Mouse (Mus musculus) MEL (cell line): ENCODE data around the gene Krt78. TPM values are rescaled to one million over a fixed set of nuclear protein-coding genes. Genes with fewer than 3 reads are reported as not detected.

Source experiments
- DNase-seq: peaks from one replicate; pipeline ENCODE4 v3.0.0; 2011; ENCODE audit warnings: low read depth, low spot score
- H3K27ac ChIP-seq: 2 replicates; pipeline ENCODE4 v1.5.1; 2012; ENCODE audit warnings: low read depth, mild to moderate bottlenecking, control low read depth, low read length, moderate library complexity; ENCODE audit not compliant: control insufficient read depth
- H3K27me3 ChIP-seq, 2 experiments: fragments of 150-350 bp in 1 of 2; sonication (generic) in 1 of 2; 2 replicates each; pipeline ENCODE4 v1.6.1; 2012; ENCODE audit warnings: low read length in 2 of 2, mild to moderate bottlenecking in 2 of 2, improper control_type of control experiment in 1 of 2, moderate library complexity in 1 of 2; ENCODE audit not compliant: insufficient read depth in 2 of 2, control insufficient read depth in 1 of 2
- H3K36me3 ChIP-seq, 2 experiments: 2 replicates each; pipeline ENCODE4 v1.6.1; 2012 to 2014; ENCODE audit warnings: low read length in 2 of 2, improper control_type of control experiment in 1 of 2, inconsistent platforms in 1 of 2, mild to moderate bottlenecking in 1 of 2; ENCODE audit not compliant: insufficient read depth in 2 of 2, control insufficient read depth in 1 of 2
- H3K4me1 ChIP-seq, 2 experiments: fragments of 150-350 bp in 1 of 2; sonication (generic) in 1 of 2; 2 replicates each; pipeline ENCODE4 v1.6.1; 2012; ENCODE audit warnings: low read length in 2 of 2, improper control_type of control experiment in 1 of 2, mild to moderate bottlenecking in 1 of 2; ENCODE audit not compliant: insufficient read depth in 2 of 2, control insufficient read depth in 1 of 2
- H3K4me3 ChIP-seq, 2 experiments: fragments of 150-350 bp in 1 of 2; sonication (generic) in 1 of 2; 2 replicates each; pipeline ENCODE4 v1.5.1; 2012; ENCODE audit warnings: low read depth in 2 of 2, low read length in 2 of 2, mild to moderate bottlenecking in 2 of 2, moderate library complexity in 2 of 2, control low read depth in 1 of 2, improper control_type of control experiment in 1 of 2; ENCODE audit not compliant: control insufficient read depth in 1 of 2, insufficient read depth in 1 of 2
- H3K79me2 ChIP-seq: 2 replicates; pipeline ENCODE4 v1.6.1; 2012; ENCODE audit warnings: mild to moderate bottlenecking, low read length, moderate library complexity; ENCODE audit not compliant: control insufficient read depth, poor library complexity, insufficient read depth
- H3K9ac ChIP-seq: 2 replicates; pipeline ENCODE4 v1.6.1; 2012; ENCODE audit warnings: low read depth, mild to moderate bottlenecking, control low read depth, low read length, moderate library complexity; ENCODE audit not compliant: control insufficient read depth, poor library complexity, severe bottlenecking
- H3K9me3 ChIP-seq: fragments of 150-350 bp; sonication (generic); replicated peaks from 2 replicates; pipeline ENCODE4 v1.6.1; 2012; ENCODE audit warnings: mild to moderate bottlenecking, low read length, improper control_type of control experiment, moderate library complexity; ENCODE audit not compliant: insufficient read depth
- BHLHE40 ChIP-seq: IDR thresholded peaks from 2 replicates; pipeline ENCODE4 v1.6.1; 2012; ENCODE audit warnings: low read depth, mild to moderate bottlenecking, inconsistent platforms, low read length, improper control_type of control experiment, borderline replicate concordance
- CHD2 ChIP-seq: IDR thresholded peaks from 2 replicates; pipeline ENCODE4 v1.6.1; 2011; ENCODE audit warnings: low read length, improper control_type of control experiment
- CTCF ChIP-seq, 3 experiments: IDR thresholded peaks in 2 of 3; conservative IDR thresholded peaks in 1 of 3; 2 replicates each; pipeline ENCODE4 v1.5.1; 2011 to 2012; ENCODE audit warnings: low read length in 3 of 3, low read depth in 2 of 3, mild to moderate bottlenecking in 2 of 3, improper control_type of control experiment in 1 of 3, inconsistent platforms in 1 of 3, mixed read lengths in 1 of 3, moderate library complexity in 1 of 3; ENCODE audit not compliant: control insufficient read depth in 1 of 3, insufficient read depth in 1 of 3, poor library complexity in 1 of 3, severe bottlenecking in 1 of 3
- ELF1 ChIP-seq: IDR thresholded peaks from 2 replicates; pipeline ENCODE4 v1.6.1; 2014; ENCODE audit warnings: low read depth, mild to moderate bottlenecking, inconsistent platforms, low read length, improper control_type of control experiment, moderate library complexity
- EP300 ChIP-seq, 2 experiments: IDR thresholded peaks; 2 replicates each; pipeline ENCODE4 v1.6.1; 2011; ENCODE audit warnings: improper control_type of control experiment in 2 of 2, low read length in 2 of 2, low read depth in 1 of 2, mild to moderate bottlenecking in 1 of 2
- ETS1 ChIP-seq: IDR thresholded peaks from 2 replicates; pipeline ENCODE4 v1.6.1; 2012; ENCODE audit warnings: low read depth, mild to moderate bottlenecking, inconsistent platforms, low read length, improper control_type of control experiment, moderate library complexity
- GATA1 ChIP-seq: IDR thresholded peaks from 2 replicates; pipeline ENCODE4 v1.6.1; 2011; ENCODE audit warnings: low read depth, low read length, improper control_type of control experiment
- HCFC1 ChIP-seq: IDR thresholded peaks from 2 replicates; pipeline ENCODE4 v1.6.1; 2012; ENCODE audit warnings: low read depth, mild to moderate bottlenecking, inconsistent platforms, low read length, improper control_type of control experiment, moderate library complexity
- JUND ChIP-seq: IDR thresholded peaks from 2 replicates; pipeline ENCODE4 v1.6.1; 2011; ENCODE audit warnings: low read depth, mild to moderate bottlenecking, improper control_type of control experiment, low read length
- KAT2A ChIP-seq: conservative IDR thresholded peaks from 2 replicates; pipeline ENCODE4 v1.6.1; 2012; ENCODE audit warnings: low read depth, low read length, improper control_type of control experiment, inconsistent platforms
- MAFK ChIP-seq: IDR thresholded peaks from 2 replicates; pipeline ENCODE4 v1.6.1; 2011; ENCODE audit warnings: low read depth, mild to moderate bottlenecking, low read length, improper control_type of control experiment, borderline replicate concordance
- MAZ ChIP-seq: IDR thresholded peaks from 2 replicates; pipeline ENCODE4 v1.6.1; 2012; ENCODE audit warnings: low read depth, mild to moderate bottlenecking, inconsistent platforms, low read length, improper control_type of control experiment
- MEF2A ChIP-seq: IDR thresholded peaks from 2 replicates; pipeline ENCODE4 v1.6.1; 2014; ENCODE audit warnings: low read depth, mild to moderate bottlenecking, inconsistent platforms, low read length, improper control_type of control experiment; ENCODE audit not compliant: poor library complexity, insufficient replicate concordance, severe bottlenecking; ENCODE audit errors: extremely low read depth
- MYB ChIP-seq: IDR thresholded peaks from 2 replicates; pipeline ENCODE4 v1.6.1; 2011; ENCODE audit warnings: mild to moderate bottlenecking, low read depth, low read length, improper control_type of control experiment
- NELFE ChIP-seq: IDR thresholded peaks from 2 replicates; pipeline ENCODE4 v1.6.1; 2011; ENCODE audit warnings: low read depth, low read length, improper control_type of control experiment
- NRF1 ChIP-seq: IDR thresholded peaks from 2 replicates; pipeline ENCODE4 v1.6.1; 2014; ENCODE audit warnings: low read depth, mild to moderate bottlenecking, inconsistent platforms, low read length, improper control_type of control experiment, moderate library complexity; ENCODE audit not compliant: poor library complexity, insufficient read depth, severe bottlenecking
- RAD21 ChIP-seq: IDR thresholded peaks from 2 replicates; pipeline ENCODE4 v1.6.1; 2011; ENCODE audit warnings: mild to moderate bottlenecking, low read depth, low read length, improper control_type of control experiment
- RCOR1 ChIP-seq: IDR thresholded peaks from 2 replicates; pipeline ENCODE4 v1.6.1; 2012; ENCODE audit warnings: low read depth, mild to moderate bottlenecking, inconsistent platforms, low read length, improper control_type of control experiment
- USF1 ChIP-seq: IDR thresholded peaks from 2 replicates; pipeline ENCODE4 v1.6.1; 2014; ENCODE audit warnings: low read depth, mild to moderate bottlenecking, inconsistent platforms, low read length, improper control_type of control experiment, moderate library complexity
- USF2 ChIP-seq, 2 experiments: IDR thresholded peaks; 2 replicates each; pipeline ENCODE4 v1.6.1; 2011 to 2012; ENCODE audit warnings: improper control_type of control experiment in 2 of 2, low read length in 2 of 2, borderline replicate concordance in 1 of 2, inconsistent platforms in 1 of 2, low read depth in 1 of 2, mild to moderate bottlenecking in 1 of 2; ENCODE audit not compliant: insufficient read depth in 1 of 2
- ZNF384 ChIP-seq: IDR thresholded peaks from 2 replicates; pipeline ENCODE4 v1.6.1; 2012; ENCODE audit warnings: low read depth, mild to moderate bottlenecking, inconsistent platforms, low read length, improper control_type of control experiment
- polyA plus RNA-seq, 2 experiments: library from polyadenylated mRNA; stranded (reverse) in 1 of 2; unstranded in 1 of 2; fragments of >175 nt in 1 of 2; fragments of >200 nt in 1 of 2; gene quantifications; 2 replicates each; pipeline versions ENCODE4 v1.2.1 to v1.2.4; 2012; ENCODE audit warnings: low replicate concordance in 2 of 2, low read depth in 1 of 2; ENCODE audit not compliant: insufficient read length in 2 of 2, insufficient read depth in 1 of 2, missing spikeins in 1 of 2
- total RNA-seq: library from RNA; depleted of rRNA; stranded (reverse); fragments of 300-350 nt; gene quantifications from 2 replicates; pipeline ENCODE4 v1.2.3, GENCODE M21; 2012

Gene Krt78
- total and polyA plus RNA-seq, 3 experiments = 0.08 to 0.17 TPM; not detected in 1

DNA sequence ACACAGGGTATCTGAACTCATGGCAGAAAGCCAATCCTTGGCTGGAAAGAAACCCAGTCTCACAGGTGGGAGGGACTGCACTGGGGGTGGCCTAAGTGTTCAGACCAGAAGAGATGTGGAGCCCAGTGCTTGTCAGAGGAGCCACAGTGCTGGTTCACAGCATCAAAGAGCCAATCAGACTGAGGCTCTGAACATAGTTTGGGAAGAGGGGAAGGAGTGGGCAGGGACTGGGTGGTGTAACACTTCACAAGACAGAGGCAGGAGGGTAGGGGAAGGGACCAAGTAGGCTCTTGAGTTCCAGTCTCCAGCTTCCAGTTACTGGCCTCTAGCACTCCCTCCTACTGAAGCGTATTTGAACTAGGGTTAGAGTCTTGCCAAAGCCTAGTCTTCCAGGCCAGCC is 8.7 kb downstream of the Krt78 start:
- H3K9me3 ChIP-seq = no peaks in the 10 kb centered on the region
- TF ChIP-seq MAFK (no peak), USF2 (IDR thresholded peaks at IDR 0.05; ENCODE audit: borderline replicate concordance in 1 of 2, insufficient read depth in 1 of 2, low read depth in 1 of 2, low read length in 2 of 2) (no peak), CTCF (IDR thresholded peaks at IDR 0.05 in 2 of 3, conservative IDR thresholded peaks at IDR 0.05 in 1 of 3; ENCODE audit: control insufficient read depth in 1 of 3, insufficient read depth in 1 of 3, low read depth in 2 of 3, low read length in 3 of 3, poor library complexity in 1 of 3, severe bottlenecking in 1 of 3) (no peak), RAD21 (no peak), NELFE (no peak), MAZ (no peak), ZNF384 (no peak), NRF1 (no peak), MYB (no peak), USF1 (no peak), BHLHE40 (no peak), KAT2A (no peak), MEF2A (no peak), JUND (no peak), HCFC1 (no peak), RCOR1 (no peak), EP300 (IDR thresholded peaks at IDR 0.05; ENCODE audit: low read depth in 1 of 2, low read length in 2 of 2) (no peak), GATA1 (no peak), ETS1 (no peak)
- H3K36me3 ChIP-seq = no peaks in the 10 kb centered on the region
- H3K9ac ChIP-seq = no peak overlapping the region
- H3K27me3 ChIP-seq = no peaks in the 10 kb centered on the region
- H3K4me3 ChIP-seq = no peak overlapping the region
- no peak for DNase-seq
- H3K4me1 ChIP-seq = no peaks in the 10 kb centered on the region
- no peak overlapping the region for H3K27ac ChIP-seq
- no peaks in the 10 kb centered on the region for H3K79me2 ChIP-seq

- no peaks in the 10 kb centered on the region for H3K4me1 ChIP-seq
- DNase-seq = no peak
- no peak overlapping the region for H3K4me3 ChIP-seq
- TF ChIP-seq RAD21 (no peak), CHD2 (no peak), GATA1 (0 out of 2 replicates have a peak, but pooled peaks have one; percentile 16), ETS1 (no peak), MAZ (no peak), HCFC1 (no peak), NELFE (no peak), ELF1 (no peak)
- no peaks in the 10 kb centered on the region for H3K27me3 ChIP-seq
- no peaks in the 10 kb centered on the region for H3K79me2 ChIP-seq
- H3K36me3 ChIP-seq = no peaks in the 10 kb centered on the region
- H3K9me3 ChIP-seq = no peaks in the 10 kb centered on the region
- H3K27ac ChIP-seq = no peak overlapping the region
- no peak overlapping the region for H3K9ac ChIP-seq
Measured at GRCm38 (mm10) chr15:101941948-101942347, 12.1 kb downstream of the Krt78 start.
